Mouse (Mus musculus) kidney, adult 2 months (tissue): ENCODE results near the gene Myo7a. TPM values are rescaled to one million over a fixed set of nuclear protein-coding genes. Genes with fewer than 3 reads are reported as not detected.

Source experiments
- DNase-seq: peaks from one replicate; pipeline ENCODE4 v3.0.0; 2021
- H3K27ac ChIP-seq: fragments of 200-500 bp; 2 replicates; pipeline ENCODE4 v1.5.1; 2012; ENCODE audit warnings: low read depth, low read length, control low read depth, inconsistent platforms; ENCODE audit not compliant: insufficient read depth
- H3K27me3 ChIP-seq: fragments of 200-500 bp; replicated peaks from 2 replicates; pipeline ENCODE4 v1.6.1; 2012; ENCODE audit warnings: mild to moderate bottlenecking, moderate library complexity, low read length, inconsistent platforms; ENCODE audit not compliant: control insufficient read depth, insufficient read depth
- H3K36me3 ChIP-seq: fragments of 200-500 bp; 2 replicates; pipeline ENCODE4 v1.6.1; 2012; ENCODE audit warnings: mild to moderate bottlenecking, moderate library complexity, low read length, inconsistent platforms; ENCODE audit not compliant: control insufficient read depth, insufficient read depth
- H3K4me1 ChIP-seq: fragments of 200-500 bp; 2 replicates; pipeline ENCODE4 v1.6.1; 2011; ENCODE audit warnings: low read length; ENCODE audit not compliant: control insufficient read depth, insufficient read depth
- H3K4me3 ChIP-seq: fragments of 200-500 bp; 2 replicates; pipeline ENCODE4 v1.5.1; 2011; ENCODE audit warnings: mild to moderate bottlenecking, low read depth, low read length, control low read depth; ENCODE audit not compliant: insufficient read depth
- CTCF ChIP-seq: fragments of 200-500 bp; conservative IDR thresholded peaks from 2 replicates; pipeline ENCODE4 v1.5.1; 2011; ENCODE audit warnings: low read depth, mild to moderate bottlenecking, control low read depth, low read length, moderate library complexity, mixed read lengths; ENCODE audit not compliant: insufficient read depth, insufficient read length
- POLR2A ChIP-seq: fragments of 200-500 bp; IDR thresholded peaks from one replicate; pipeline ENCODE4 v1.6.1; 2011; ENCODE audit warnings: low read depth, low read length, control low read depth
- WGBS: fragments of 180-500 bp; shearing (Covaris S2); methylation state at CpG from one replicate; pipeline ENCODE4 v1.1.7; 2018; 5-methylcytosine and 5-hydroxymethylcytosine counted together
- polyA plus RNA-seq: library from polyadenylated mRNA; depleted of rRNA; stranded (reverse); fragments of >200 nt; gene quantifications from 2 replicates; pipeline ENCODE4 v1.2.3, GENCODE M21; 2012; rRNA removed

Myo7a gene
- polyA plus RNA-seq = 24.6 and 29.8 TPM in 2 replicates

DNA sequence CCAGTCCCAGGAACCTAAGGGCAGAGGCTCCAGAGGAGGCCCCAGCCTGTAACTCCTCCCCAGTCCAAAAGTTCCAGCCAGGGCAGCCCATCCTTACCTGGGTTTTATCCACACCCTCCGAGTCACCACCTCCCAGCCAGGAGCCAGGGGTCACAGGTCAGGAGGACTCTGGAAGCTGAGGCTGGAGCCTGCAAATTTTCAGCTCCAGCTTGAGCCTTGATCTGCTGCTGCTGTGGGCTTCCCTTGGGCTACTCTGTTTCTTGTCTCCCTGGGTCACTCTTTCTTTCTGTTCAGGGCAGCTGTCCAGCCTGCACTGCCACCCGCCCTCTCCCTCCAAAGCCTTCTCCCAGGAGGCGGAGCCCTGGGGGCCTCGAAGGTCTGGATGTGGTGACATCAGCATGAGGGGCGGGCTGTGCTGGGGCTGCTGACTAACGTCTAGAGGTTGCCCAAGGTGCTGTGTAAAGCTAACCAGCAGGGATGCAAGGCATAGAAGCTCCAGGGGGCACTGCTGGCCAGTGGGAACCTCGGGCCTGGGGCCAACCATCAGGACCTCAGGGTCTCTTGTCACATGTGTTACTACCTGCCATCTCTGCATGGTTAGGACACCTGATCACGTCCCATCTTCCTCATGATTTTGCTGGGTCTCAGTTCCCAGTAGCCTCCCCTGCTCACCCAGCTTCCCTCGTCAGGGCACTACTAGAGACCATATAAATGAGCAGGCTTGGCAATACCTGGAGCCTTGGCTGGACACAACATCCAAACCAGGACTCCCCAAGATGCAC is at the start of gene Myo7a:
Gene Myo7a, minus strand, starts transcription at position 346 of the 782 bp plus-strand sequence.
- Histone ChIP-seq H3K36me3 (no peaks in the 10 kb centered on the region), H3K4me3 (peak within 1 kb of the TSS; percentile 23), H3K27me3 (no peaks in the 10 kb centered on the region), H3K27ac (peak within 1 kb of the TSS; percentile 75), H3K4me1 (peaks cover 20% of the 10 kb centered on the region; the same call in 1 of the 2 replicates)
- TF ChIP-seq POLR2A (no peak), CTCF (no peak)
- WGBS = 42% methylated on average over 9 of the region's 9 CpGs
- peak; percentile 92 for DNase-seq

DNA sequence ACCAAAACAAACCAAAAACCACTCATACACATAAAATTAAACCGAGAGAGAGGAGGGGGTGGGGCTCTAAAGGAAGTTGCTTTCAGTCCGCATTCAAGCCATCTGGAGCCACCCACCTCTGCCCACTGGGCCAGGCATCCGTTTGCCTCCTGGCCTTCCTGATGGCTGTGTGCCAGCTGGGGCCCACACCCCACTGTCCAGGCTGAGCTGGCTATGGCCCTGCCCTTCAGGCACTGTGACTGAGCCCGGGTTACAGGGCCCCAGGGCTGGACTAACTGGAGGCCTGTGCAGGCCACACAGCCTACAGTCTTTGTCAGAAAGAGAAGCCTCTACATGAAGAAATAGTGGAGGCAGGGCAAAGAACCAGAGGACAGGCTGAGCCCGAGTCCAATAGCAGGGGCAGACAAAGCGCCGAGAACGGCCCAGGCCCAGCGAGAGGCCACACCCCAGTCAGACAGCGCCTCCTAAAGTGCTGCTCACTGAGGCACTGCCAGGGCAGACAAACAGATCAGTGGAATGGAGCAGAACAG is 45.7 kb upstream of the Myo7a start:
- H3K36me3 ChIP-seq = no peaks in the 10 kb centered on the region
- H3K4me1 ChIP-seq = peaks cover 22% of the 10 kb centered on the region
- TF ChIP-seq CTCF (no peak), POLR2A (no peak)
- H3K27ac ChIP-seq = peak overlapping the region; percentile 67
- no peaks in the 10 kb centered on the region for H3K27me3 ChIP-seq
- H3K4me3 ChIP-seq = no peak overlapping the region
- DNase-seq = peak; percentile 35
- WGBS = 32% methylated on average over 10 of the region's 10 CpGs

DNA sequence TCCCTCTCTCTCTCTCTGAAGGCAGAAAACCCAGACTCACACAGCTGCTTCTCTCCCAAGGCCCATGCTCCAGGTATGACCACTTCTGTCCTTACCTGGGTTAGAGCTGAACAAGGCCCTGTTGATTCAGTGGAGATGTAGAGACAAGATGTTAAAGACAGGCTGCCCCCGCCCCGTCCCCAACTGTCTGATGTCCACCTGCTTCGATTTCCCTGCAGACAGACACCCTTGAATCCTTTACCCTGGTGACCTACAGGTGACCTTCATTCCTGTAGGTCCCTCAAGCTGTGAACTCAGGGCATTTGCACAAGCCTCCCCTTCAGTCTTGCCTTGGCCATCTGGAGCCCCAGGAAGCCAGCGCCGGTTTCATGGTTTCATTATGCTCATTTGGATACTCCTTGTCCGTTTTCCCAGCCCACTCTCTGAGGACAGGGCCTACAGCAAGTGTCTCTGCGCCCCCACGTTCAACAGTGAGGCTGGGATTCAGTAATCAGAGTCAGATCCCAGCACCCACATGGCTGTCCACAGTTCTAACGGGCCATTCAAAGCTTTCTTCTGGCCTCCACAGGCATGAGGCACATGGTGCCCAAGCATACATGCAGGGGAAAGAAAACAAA is 45.2 kb upstream of the Myo7a start:
- Histone ChIP-seq H3K36me3 (no peaks in the 10 kb centered on the region), H3K27me3 (no peaks in the 10 kb centered on the region), H3K4me3 (no peak overlapping the region), H3K27ac (peak overlapping the region; percentile 67), H3K4me1 (peaks cover 26% of the 10 kb centered on the region)
- WGBS = 78% methylated on average over 9 of the region's 9 CpGs
- TF ChIP-seq POLR2A (no peak), CTCF (no peak)
- no peak for DNase-seq

DNA sequence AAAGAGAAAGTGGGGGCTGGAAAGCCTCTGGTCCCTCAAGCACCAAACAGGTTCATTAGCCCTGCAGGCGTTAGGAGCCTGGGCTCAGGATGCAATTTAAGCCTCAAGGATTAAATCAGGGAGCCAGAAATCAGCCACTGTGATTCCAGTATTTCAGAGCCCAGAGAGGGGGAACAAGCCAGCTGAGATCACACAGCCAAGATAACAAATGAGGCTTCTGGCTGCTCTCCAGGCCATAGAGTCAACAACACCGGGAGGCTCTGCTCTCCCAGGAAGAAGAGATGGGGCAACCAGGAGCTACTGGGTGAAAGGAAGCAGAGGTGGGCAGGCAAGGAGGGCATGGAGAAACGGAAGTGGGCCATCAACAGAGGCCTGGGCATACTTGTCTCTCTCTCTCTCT is 44.4 kb upstream of the Myo7a start:
- 57% methylated on average over 3 of the region's 3 CpGs for WGBS
- Histone ChIP-seq H3K4me3 (no peak overlapping the region), H3K27me3 (no peaks in the 10 kb centered on the region), H3K4me1 (peaks cover 29% of the 10 kb centered on the region), H3K36me3 (no peaks in the 10 kb centered on the region), H3K27ac (no peak overlapping the region)
- TF ChIP-seq CTCF (no peak), POLR2A (no peak)
- DNase-seq = no peak

DNA sequence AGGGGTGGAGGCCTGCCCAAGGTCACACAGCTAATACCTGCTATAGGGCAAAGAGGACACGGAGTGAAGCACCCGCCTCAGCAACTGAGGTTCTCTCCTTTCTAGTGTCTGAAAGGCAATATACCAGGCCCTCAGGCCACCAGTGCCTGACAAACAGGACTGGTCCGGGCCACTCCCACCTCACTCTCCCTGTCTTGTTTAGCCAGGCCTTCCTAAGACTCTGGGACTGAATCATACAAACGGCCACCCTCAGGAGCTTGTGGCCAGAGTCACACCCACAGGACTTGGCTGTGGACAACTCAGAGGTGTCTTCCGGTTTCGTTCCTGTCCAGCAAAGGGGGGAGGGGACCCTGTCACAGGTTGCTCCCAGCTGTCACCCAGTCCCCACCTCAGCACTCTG is 42.9 kb upstream of the Myo7a start:
- Histone ChIP-seq H3K4me1 (peaks cover 30% of the 10 kb centered on the region), H3K4me3 (no peak overlapping the region), H3K27me3 (no peaks in the 10 kb centered on the region), H3K27ac (no peak overlapping the region), H3K36me3 (no peaks in the 10 kb centered on the region)
- TF ChIP-seq CTCF = no peak
- no peak for TF ChIP-seq POLR2A
- DNase-seq = no peak
- WGBS = 64% methylated on average over 6 of the region's 6 CpGs

DNA sequence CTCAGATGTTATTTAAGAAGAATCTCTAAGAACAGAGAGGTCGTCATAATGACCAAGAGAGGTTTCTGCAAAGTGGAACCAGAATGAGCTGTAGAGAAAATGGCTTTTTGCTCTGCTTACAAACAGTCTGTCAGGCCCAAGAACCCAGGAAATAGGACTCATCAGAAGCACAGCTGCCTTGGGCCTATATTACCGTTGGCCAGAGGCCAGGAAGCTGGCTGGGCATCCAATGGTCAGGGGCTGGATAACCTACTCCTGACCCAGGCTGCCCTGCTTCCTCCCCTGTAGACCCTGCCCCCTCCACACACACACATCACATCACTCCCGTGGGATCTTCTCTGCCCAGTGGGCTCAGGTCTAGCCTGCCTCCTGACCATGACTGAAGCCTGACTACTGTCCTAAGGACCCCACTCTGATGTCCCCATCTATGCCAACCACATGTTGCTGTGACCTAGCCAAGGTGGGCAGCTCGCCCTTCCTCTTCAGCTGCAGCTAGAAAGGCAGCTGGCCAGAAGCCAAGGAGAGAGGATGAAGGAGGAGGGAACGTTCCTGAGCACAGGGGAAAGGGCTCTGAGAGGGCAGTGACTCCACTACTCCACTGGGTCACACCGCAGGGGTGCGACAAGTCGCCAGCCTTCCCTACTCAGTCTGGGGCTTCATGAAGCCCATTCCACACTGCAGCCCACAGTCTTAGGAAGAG is 40.9 kb upstream of the Myo7a start:
- TF ChIP-seq CTCF (no peak), POLR2A (no peak)
- H3K4me1 ChIP-seq = peaks cover 30% of the 10 kb centered on the region
- DNase-seq = peak; percentile 42
- no peak overlapping the region for H3K4me3 ChIP-seq
- peak overlapping the region; percentile 78 for H3K27ac ChIP-seq
- no peaks in the 10 kb centered on the region for H3K27me3 ChIP-seq
- 25% methylated on average over 8 of the region's 8 CpGs for WGBS
- H3K36me3 ChIP-seq = no peaks in the 10 kb centered on the region
